Mouse (Mus musculus) neural tube, embryonic 13.5 days (tissue): ENCODE measurements around the gene Txnrd3. TPM values are rescaled to one million over a fixed set of nuclear protein-coding genes. Genes with fewer than 3 reads are reported as not detected.

Experiments used
- ATAC-seq: fragments of 200-750 bp; cut with Nextera tagmentation; 2 replicates; pipeline ENCODE4 v1.8.0; 2017; ENCODE audit warnings: low read depth, mild to moderate bottlenecking, moderate TSS enrichment, moderate library complexity
- H3K27ac ChIP-seq: fragments of 300-500 bp; sonication (generic); replicated peaks from 2 replicates; pipeline ENCODE4 v1.5.1; 2015; ENCODE audit warnings: moderate library complexity, mild to moderate bottlenecking, inconsistent platforms
- H3K27me3 ChIP-seq: fragments of 300-500 bp; sonication (generic); 2 replicates; pipeline ENCODE4 v1.6.1; 2015; ENCODE audit warnings: mild to moderate bottlenecking, inconsistent platforms
- H3K36me3 ChIP-seq: fragments of 300-500 bp; sonication (generic); 2 replicates; pipeline ENCODE4 v1.6.1; 2015; ENCODE audit warnings: mild to moderate bottlenecking, inconsistent platforms
- H3K4me1 ChIP-seq: fragments of 300-500 bp; sonication (generic); replicated peaks from 2 replicates; pipeline ENCODE4 v1.6.1; 2015; ENCODE audit warnings: inconsistent platforms
- H3K4me2 ChIP-seq: fragments of 300-500 bp; sonication (generic); 2 replicates; pipeline ENCODE4 v1.6.1; 2015; ENCODE audit warnings: inconsistent platforms, mild to moderate bottlenecking, moderate library complexity
- H3K4me3 ChIP-seq: fragments of 300-500 bp; sonication (generic); 2 replicates; pipeline ENCODE4 v1.5.1; 2015; ENCODE audit warnings: mild to moderate bottlenecking, inconsistent platforms
- H3K9ac ChIP-seq: fragments of 300-500 bp; sonication (generic); 2 replicates; pipeline ENCODE4 v1.6.1; 2015; ENCODE audit warnings: moderate library complexity, mild to moderate bottlenecking, inconsistent platforms
- H3K9me3 ChIP-seq: fragments of 300-500 bp; sonication (generic); 2 replicates; pipeline ENCODE4 v1.6.1; 2016; ENCODE audit warnings: inconsistent platforms
- WGBS: fragments of 180-500 bp; shearing (Covaris S2); methylation state at CpG from one replicate; pipeline ENCODE4 v1.1.7; 2015; 5-methylcytosine and 5-hydroxymethylcytosine counted together
- polyA plus RNA-seq: library from polyadenylated mRNA; unstranded; fragments of >200 nt; fragmentation: Nextera tagmentation; extraction: Ambion mirVana; gene quantifications from 2 replicates; pipeline ENCODE4 v1.2.1, GENCODE M21; 2015

Txnrd3 gene
- polyA plus RNA-seq, 1 experiment from 2014 or later, result 10.1 TPM

GRCm38 (mm10) chr6:89679291-89679835 lies 35.6 kb downstream of the Txnrd3 start:
- Histone ChIP-seq H3K9me3 (no peaks in the 10 kb centered on the region), H3K4me1 (0 out of 2 replicates have a peak, but pooled peaks cover 3% of the 10 kb centered on the region), H3K27ac (no peak overlapping the region), H3K36me3 (peaks cover 18% of the 10 kb centered on the region), H3K27me3 (no peaks in the 10 kb centered on the region), H3K4me2 (no peak overlapping the region), H3K4me3 (no peak overlapping the region), H3K9ac (no peak overlapping the region)
- 18% methylated on average over 10 of the region's 10 CpGs for WGBS
- ATAC-seq, result peak; percentile 80

GRCm38 (mm10) chr6:89680155-89680554 lies 36.4 kb downstream of the Txnrd3 start:
- H3K4me1 ChIP-seq, result 0 out of 2 replicates have a peak, but pooled peaks cover 3% of the 10 kb centered on the region

GRCm38 (mm10) chr6:89684231-89684630 lies 40.4 kb downstream of the Txnrd3 start:
- Histone ChIP-seq H3K4me1 (0 out of 2 replicates have a peak, but pooled peaks cover 3% of the 10 kb centered on the region), H3K27ac (no peak overlapping the region), H3K4me3 (no peak overlapping the region), H3K27me3 (no peaks in the 10 kb centered on the region), H3K9me3 (no peaks in the 10 kb centered on the region), H3K9ac (no peak overlapping the region), H3K36me3 (no peaks in the 10 kb centered on the region), H3K4me2 (no peak overlapping the region)
- 60% methylated on average over 1 of the region's 1 CpGs for WGBS
- ATAC-seq, result no peak

More at GRCm38 (mm10) chr6:89680155-89680554, 36.4 kb downstream of the Txnrd3 start:
- 10% methylated on average over 8 of the region's 8 CpGs for WGBS
- Histone ChIP-seq H3K9me3 (no peaks in the 10 kb centered on the region), H3K4me2 (no peak overlapping the region), H3K9ac (no peak overlapping the region), H3K27me3 (no peaks in the 10 kb centered on the region), H3K4me3 (no peak overlapping the region), H3K36me3 (peaks cover 11% of the 10 kb centered on the region), H3K27ac (no peak overlapping the region)
- peak; percentile 68; the same call in 1 of the 2 replicates for ATAC-seq

- no peaks in the 10 kb centered on the region for H3K27me3 ChIP-seq
- no peaks in the 10 kb centered on the region for H3K9me3 ChIP-seq
- no peak for ATAC-seq
- H3K9ac ChIP-seq, result no peak overlapping the region
- H3K27ac ChIP-seq, result no peak overlapping the region
- H3K36me3 ChIP-seq, result no peaks in the 10 kb centered on the region
- WGBS, result 83% methylated on average over 1 of the region's 1 CpGs
- no peak overlapping the region for H3K4me2 ChIP-seq
- H3K4me1 ChIP-seq, result no peaks in the 10 kb centered on the region
- H3K4me3 ChIP-seq, result no peak overlapping the region
These were observed 43.3 kb downstream of the Txnrd3 start for GRCm38 (mm10) chr6:89687100-89687499.

- Histone ChIP-seq H3K36me3 (no peaks in the 10 kb centered on the region), H3K27ac (no peak overlapping the region), H3K27me3 (no peaks in the 10 kb centered on the region), H3K4me3 (no peak overlapping the region), H3K4me2 (no peak overlapping the region), H3K4me1 (no peaks in the 10 kb centered on the region), H3K9ac (no peak overlapping the region), H3K9me3 (no peaks in the 10 kb centered on the region)
- ATAC-seq, result no peak
- WGBS, result 71% methylated on average over 2 of the region's 2 CpGs
These were observed 62.8 kb downstream of the Txnrd3 start for GRCm38 (mm10) chr6:89706624-89707023.

GRCm38 (mm10) chr6:89707240-89707639 lies 63.5 kb downstream of the Txnrd3 start, which contains the start of gene Vmn1r40:
TSS of gene Vmn1r40 (plus strand) at chr6:89707540.
- H3K4me3 ChIP-seq, result no peak within 1 kb of the TSS
- WGBS, result 80% methylated on average over 4 of the region's 4 CpGs
- no peaks in the 10 kb centered on the region for H3K36me3 ChIP-seq
- no peak for ATAC-seq
- H3K27ac ChIP-seq, result no peak within 1 kb of the TSS
- no peak within 1 kb of the TSS for H3K4me2 ChIP-seq
- no peaks in the 10 kb centered on the region for H3K9me3 ChIP-seq
- H3K9ac ChIP-seq, result no peak within 1 kb of the TSS
- no peaks in the 10 kb centered on the region for H3K4me1 ChIP-seq
- no peaks in the 10 kb centered on the region for H3K27me3 ChIP-seq

GRCm38 (mm10) chr6:89718051-89718450 lies 74.3 kb downstream of the Txnrd3 start:
- H3K9ac ChIP-seq, result no peak overlapping the region

More at GRCm38 (mm10) chr6:89718051-89718450, 74.3 kb downstream of the Txnrd3 start:
- Histone ChIP-seq H3K36me3 (no peaks in the 10 kb centered on the region), H3K4me3 (no peak overlapping the region), H3K27ac (no peak overlapping the region), H3K27me3 (no peaks in the 10 kb centered on the region), H3K9me3 (no peaks in the 10 kb centered on the region), H3K4me2 (no peak overlapping the region), H3K4me1 (no peaks in the 10 kb centered on the region)
- no peak for ATAC-seq

Other genes starting within 250 kb of the Txnrd3 start
- gene Chchd6, start 48.3 kb upstream of the Txnrd3 start, polyA plus RNA-seq, result 109 and 115 TPM in 2 replicates
- not detected in 2 replicates for gene Vmn1r40, start 63.6 kb downstream of the Txnrd3 start, polyA plus RNA-seq
- gene Vmn1r41, start 96.8 kb downstream of the Txnrd3 start, polyA plus RNA-seq, result not detected in 2 replicates
- gene Vmn1r42, start 232.4 kb downstream of the Txnrd3 start, polyA plus RNA-seq, result not detected in 2 replicates
- gene Vmn1r43, start 232.4 kb downstream of the Txnrd3 start, polyA plus RNA-seq, result not detected in 2 replicates
- not detected in 2 replicates for gene Vmn1r44, start 239.7 kb downstream of the Txnrd3 start, polyA plus RNA-seq